Mouse (Mus musculus) thymus, postnatal 4 days (tissue): Measurements from ENCODE around the gene Olfr1438-ps1.
"Not testable (repeated sequence)": the region's sequence is repeated elsewhere in the genome, so short reads cannot be mapped to it uniquely, and the experiment has no call there.

ENCODE experiments used
- DNase-seq: peaks from one replicate; pipeline ENCODE4 v3.0.0; 2021

The Olfr1438-ps1 gene

DNA sequence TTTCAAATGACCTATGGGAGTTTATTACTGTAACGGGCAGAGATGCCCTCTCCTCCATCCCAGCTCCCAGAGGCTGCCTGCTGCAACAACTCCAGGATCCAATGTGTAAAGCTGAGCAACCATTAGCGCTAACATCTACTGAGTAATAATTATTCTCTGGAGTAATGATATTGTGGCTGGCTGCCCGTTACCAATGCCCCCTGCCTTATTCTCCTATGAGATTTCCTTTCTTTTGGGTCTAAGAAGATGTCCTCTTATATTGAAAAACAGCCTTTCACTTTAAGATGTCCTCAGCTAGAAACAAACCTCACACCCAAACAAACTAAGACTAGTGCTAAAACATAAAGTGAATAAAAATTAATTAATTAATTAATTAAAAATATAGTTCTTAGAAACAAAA lies at the start of gene Olfr1438-ps1:
Gene Olfr1438-ps1 (minus strand): TSS at position 101 of the 400 bp plus-strand sequence.
- no peak for DNase-seq

DNA sequence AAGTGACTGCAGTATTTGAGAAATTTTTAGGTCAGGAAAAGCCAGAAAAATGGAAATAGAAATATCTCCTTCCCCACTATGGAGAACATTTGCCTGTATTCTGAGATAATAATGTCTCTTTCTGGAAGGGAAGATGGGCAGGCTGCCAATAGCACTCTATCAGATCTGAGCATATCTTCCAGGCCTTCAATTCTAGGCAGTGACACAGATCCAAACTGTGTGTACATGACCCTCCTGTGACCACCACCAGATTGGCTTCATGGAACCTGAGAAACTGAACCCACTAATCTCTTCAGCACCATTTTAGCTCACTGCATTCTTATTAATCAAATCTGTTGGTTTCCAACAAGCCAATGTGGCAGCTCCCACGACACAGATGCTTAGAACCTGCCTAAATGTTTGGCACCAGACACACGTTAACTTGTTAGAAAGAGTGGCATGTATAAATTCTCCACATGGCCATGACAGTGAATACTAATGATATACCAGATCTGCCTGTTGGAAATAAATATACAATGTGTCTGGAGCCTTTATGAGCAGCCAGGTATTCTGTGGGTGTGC lies 38.8 kb upstream of the Olfr1438-ps1 start:
- DNase-seq, result no peak

DNA sequence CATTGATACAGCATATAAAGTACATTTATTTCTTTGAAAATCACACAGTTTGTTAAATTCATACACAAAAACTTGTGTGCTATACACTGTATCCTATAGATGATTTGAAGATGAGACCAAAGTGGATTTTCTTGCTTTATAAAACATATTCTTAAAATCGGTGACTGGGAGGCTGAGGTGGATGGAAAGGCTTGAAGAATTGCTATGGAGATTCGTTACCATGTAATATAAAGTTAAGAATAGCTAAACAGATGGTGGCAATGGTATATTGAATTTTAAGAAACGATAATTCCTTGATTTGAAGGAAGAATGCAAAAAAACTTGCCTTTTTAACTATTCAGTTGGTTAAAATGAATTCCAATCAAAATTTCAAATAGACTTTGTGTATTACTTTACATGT lies 37.3 kb upstream of the Olfr1438-ps1 start:
- DNase-seq, result no peak

DNA sequence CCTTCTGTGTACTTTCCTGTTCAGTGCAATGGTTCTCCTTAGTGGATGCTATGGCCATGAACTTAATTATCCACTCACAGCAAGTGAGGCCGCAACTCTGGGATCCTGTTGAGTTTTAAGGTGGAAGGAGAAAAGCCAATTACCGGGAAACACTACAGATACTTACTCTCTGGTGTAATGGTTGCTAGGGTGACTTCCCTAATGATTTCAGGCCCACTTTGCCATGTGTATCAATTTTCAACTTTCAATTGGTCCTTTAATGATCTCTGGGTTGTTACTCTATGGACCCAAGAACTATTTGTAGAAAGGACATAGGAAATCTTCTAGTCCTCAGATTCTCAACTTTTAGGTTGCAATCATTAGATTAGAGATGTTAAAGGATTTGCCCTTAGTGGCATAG lies 10.7 kb downstream of the Olfr1438-ps1 start, which contains the start of gene Olfr1437:
Gene Olfr1437 (minus strand): TSS at position 101 of the 400 bp plus-strand sequence.
- no peak for DNase-seq

DNA sequence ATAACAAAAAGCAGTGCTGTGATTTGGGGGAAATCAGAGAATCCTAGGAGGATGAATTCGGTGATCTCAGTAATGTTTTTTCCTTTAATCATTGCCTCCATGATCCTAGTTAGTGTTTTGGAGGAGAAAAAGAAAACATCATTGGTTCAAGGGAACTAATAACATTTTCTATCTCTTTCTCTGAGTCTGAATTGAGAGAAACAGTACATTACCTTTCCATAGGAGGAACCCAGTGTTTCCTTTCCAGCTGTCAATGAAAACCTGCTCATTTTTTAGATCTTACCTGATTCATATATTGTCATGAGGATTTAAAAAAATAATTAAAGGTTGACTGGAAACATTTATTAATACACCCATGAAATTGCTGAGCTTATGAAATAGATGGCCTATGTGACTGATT lies 36.7 kb downstream of the Olfr1438-ps1 start, which contains the start of gene Olfr1436:
Gene Olfr1436 (minus strand): TSS at position 101 of the 400 bp plus-strand sequence.
- not testable (repeated sequence) for DNase-seq

DNA sequence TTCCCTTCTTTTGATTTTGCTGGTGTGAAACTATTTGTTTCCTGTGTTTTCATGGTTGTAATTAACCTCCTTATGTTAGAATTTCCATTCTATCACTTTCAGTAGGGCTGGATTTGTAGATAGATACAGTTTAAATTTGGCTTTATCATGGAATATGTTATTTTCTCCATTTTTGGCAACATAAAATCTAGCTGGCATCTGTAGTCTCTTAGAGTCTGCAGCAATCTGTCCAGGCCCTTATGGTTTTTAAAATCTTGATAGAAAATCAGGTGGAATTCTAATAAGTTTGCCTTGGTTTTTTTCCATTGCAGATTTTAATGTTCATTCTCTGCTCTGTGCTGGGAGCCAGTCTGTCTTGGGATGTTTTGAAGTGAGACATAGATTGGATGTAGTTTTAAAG lies 42.7 kb downstream of the Olfr1438-ps1 start:
- DNase-seq, result no peak

DNA sequence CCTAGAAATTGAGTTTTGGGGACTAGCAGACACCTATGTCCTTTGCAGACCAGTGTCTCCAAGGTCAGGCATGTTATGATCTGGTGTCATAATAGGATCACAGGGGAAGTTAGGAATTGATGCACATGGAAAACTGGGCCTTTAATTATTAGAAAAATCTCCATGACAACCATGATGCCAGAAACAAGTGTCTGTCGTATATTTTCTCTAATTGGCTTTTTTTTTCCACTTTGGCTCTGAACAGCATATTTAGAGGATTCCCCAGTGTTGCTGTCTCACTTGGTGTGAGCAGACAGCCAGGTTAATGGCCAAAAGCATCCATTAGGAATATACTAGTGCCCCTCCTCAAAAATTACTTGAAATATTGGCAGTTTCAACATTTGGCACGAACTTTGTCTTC lies 56.2 kb downstream of the Olfr1438-ps1 start, which contains the start of gene Olfr1434:
Gene Olfr1434 (plus strand): TSS at position 301 of the 400 bp plus-strand sequence.
- DNase-seq, result no peak
